Mouse (Mus musculus): ENCODE measurements around the gene LTO1.
A peak's percentile ranks its signal among the peaks of the same experiment; 100 is the strongest.

LTO1 gene

DNA sequence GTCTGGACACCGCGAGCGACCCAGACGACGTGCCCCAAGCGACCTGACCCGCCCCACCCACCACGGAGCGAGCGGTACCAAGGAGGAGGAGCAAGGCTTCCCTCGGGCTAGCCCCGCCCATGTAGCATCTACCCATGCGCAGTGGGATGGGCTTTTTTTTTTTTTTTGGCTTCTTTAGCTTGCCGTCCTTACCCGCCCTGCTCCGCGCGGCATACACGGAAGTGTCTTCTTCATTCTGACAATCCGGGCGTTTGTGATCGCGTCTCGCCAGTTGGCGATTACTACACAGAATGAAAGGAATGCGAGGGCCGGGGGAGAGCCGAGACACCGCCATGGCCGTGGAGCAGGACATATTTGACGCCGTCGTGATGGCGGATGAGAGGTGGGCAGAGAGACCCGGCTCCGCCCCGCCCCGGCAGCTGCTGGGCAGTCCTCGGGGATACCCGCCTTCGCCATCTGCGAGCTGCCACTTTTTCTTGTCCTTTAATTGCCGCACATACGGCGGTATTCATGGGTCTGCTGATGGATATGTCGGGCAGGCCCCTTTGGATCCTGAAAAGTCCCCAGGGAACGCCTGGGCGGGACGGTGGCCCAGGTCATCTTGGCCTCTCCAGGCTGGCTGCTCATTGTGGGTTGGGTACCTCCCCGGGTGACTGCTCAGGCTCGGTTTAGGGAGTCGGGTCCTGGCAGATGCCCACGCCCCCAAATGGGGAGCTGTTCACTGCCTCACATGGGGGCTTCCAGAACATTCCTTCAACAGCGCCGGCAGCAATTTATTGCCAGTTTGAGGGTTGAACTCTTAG lies at the start of gene LTO1:
Gene LTO1, plus strand, starts transcription at position 153 of the 803 bp plus-strand sequence.
- DNase-seq (ENCODE audit: low read depth, low spot score) = peak; percentile 96

DNA sequence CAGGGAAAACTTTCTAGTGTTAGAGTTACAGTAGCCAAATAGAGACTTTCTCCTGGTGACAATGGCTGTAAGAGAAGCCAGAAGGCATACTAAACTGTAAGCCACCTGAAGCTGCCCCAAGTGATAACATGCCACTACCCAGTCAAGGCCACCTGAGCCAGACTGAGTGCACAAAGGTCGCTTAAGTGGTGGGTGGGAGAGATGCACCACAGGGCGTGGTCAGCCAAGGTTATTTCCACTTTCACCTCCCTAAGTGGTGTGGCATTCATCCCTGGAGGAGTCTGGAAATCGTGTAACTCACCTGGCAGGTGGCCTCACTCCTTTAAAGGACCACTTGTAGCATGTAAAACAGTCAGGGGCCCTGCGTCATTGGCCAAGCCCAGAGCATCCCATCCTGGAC lies 47.7 kb upstream of the LTO1 start:
- no peak for DNase-seq (ENCODE audit: low read depth, low spot score)

DNA sequence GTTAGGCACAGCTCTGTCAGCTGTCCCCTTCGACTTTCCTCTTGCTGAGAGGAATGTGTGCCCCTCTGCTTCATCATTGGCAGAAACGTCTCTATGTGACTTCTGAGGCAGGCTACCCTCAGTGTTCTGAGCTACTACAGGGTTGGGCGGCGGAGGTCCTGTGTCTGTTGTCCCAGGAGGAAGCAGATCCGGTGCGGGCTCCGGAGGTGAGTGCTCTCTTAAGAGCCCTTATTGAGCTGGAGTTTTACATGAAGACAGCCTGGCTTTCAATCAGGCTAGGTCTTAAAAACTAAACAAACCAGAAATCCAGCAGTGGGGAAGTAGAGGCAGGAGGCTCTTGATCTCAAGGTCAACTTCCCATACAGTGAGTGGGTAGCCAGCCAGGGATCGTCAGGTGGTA lies 47.3 kb upstream of the LTO1 start:
- DNase-seq (ENCODE audit: low read depth, low spot score) = peak; percentile 69

DNA sequence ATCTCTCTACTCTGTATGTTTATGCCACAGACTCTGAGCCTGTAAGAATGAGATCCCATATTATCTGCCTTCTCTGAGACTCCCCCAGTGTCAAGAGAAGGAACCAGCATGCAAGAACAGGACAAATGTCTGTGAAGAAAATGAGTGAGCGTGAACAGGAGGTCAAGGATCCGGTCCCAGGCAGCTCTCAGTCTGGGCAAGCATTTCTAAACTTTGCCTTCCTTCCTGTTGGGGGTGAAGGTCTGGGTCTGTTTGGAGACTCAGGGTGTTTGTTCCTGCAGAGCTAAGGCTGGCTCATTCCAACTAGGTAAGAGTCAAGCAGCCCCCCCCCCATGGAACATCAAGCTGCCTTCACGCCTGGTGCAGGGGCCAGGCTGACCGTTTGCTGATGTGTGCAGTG lies 42.5 kb upstream of the LTO1 start:
- DNase-seq (ENCODE audit: low read depth, low spot score) = peak; percentile 58

DNA sequence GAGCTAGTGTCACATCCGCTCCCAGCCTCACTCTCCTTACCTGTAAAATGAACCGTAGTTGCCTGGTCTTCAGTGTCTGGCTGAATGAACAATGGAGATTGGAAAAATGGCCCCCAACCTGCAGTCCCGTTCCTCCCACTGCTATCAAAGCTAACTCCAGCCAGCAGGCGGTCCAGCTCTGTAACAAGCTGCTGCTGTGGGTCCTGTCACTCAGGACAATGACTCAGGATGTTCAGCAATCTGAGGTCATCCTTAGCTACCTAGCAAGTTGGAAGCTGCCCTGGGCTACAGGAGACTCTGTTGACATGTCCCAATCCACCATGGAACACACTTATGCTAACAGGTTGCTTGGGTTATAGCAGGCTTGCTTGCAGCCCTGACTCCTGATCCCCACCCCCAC lies 41.7 kb upstream of the LTO1 start:
- peak; percentile 79 for DNase-seq (ENCODE audit: low read depth, low spot score)

DNA sequence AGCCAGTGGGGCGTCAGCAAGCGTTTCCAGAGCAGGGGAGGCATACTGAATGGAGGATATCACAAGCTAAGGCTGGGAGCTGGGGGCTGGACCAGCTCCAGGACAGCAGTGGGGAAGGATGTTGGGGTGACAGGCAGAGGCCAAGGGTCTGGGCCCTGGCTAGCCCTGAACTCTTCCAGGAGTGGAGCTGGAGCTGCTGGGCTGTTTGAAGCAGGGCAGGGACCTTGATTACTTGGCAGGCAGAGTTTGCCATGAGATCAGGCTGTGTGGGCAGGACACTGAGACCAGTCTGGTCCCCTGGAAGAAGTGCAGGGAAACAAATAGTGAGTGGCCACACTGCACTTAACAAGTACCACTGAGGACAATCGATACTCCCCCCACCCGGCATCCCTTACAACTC lies 40.7 kb upstream of the LTO1 start:
- no peak for DNase-seq (ENCODE audit: low read depth, low spot score)

DNA sequence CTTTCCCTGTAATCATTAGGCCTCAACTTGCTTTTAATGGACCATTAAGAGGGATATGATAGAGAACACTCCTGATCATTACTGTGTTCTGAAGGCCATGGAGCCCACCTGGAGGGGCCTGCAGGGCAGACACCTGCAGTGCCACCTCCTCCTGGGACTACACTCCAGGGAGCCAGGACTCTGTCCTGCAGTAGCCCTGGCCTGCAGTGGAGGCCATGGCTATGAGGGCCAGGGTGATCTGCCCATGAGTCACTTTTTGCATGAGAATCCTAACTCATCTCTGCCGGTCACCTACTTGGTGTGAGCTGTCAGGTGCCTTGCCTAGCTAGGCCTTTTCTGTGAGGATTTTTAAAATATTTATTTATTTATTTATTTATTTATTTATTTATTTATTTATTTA lies 36.5 kb upstream of the LTO1 start:
- DNase-seq (ENCODE audit: low read depth, low spot score) = no peak

DNA sequence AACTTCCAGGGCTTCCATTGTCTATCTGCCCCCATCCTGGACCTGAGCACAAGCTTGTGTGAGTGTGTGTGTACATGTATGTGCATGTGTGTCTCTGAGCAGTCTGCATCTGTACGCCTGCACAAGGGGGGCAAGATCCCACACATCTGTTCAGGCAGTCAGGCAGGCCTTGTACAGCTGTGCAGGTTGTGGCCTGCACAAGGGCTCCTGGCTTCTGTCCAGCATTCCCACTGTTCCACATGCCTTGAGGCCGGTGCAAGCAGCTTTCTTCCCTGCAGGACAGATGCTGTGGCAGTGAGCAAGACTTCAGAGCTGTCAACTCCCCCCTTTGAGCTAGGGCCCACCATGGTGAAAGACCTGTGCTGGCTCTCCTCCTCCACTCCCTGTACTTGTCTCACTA lies 31.8 kb upstream of the LTO1 start:
- no peak for DNase-seq (ENCODE audit: low read depth, low spot score)

DNA sequence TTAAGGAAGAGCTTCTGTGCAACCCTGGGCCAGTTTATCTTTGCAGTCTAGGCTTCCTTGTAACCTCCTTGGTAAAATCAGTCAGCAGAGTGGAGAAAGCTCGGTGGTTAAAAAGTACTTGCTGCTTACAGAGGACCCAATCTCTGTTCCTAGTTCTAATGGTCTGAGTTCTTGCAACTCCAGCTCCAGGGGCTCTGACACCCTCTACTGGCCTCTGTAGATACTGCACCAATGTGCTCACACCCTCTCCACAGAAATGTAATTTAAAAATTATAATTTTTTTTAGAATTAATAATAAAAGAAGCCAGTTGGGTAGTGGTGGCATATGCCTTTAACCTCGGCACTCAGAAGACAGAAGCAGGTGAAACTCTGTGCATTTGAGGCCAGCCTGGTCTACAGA lies 27.2 kb upstream of the LTO1 start:
- peak; percentile 74 for DNase-seq (ENCODE audit: low read depth, low spot score)

DNA sequence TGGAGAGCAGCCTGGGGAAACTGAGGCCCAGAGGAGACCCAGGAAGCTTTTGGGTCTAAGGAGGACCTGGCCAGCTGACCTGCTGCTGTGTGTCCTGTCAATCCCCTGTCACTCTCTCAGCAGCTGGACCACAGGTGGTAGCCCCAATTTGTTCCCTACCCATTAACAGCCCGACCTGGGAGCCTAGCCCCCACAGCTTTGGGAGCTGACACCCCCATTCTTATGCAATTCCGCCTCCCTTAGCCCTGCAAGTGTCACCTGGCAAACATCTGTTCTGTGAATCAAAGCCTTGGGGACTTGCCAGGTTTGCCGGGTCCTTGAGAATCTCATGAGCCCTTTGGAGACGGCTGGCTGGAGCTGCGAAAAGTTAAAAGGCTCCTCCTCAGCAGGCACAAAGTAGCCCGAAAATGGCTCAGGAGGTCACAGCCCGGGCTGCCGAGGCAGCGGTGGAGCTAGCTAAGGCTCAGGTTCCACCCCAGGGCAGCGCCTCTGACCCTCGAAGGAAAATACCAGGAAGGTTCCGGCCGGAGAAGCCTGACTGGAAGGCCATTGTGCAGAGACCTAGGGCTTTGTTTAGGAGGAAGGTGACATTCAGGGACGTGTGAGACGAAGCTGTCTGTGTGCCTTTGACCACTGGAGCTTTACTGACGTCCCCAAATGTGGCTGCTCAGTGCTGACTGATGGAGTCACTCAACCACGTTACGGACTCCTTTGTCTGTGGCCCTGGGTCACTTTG lies 26.2 kb upstream of the LTO1 start:
- DNase-seq (ENCODE audit: low read depth, low spot score) = peak; percentile 84

DNA sequence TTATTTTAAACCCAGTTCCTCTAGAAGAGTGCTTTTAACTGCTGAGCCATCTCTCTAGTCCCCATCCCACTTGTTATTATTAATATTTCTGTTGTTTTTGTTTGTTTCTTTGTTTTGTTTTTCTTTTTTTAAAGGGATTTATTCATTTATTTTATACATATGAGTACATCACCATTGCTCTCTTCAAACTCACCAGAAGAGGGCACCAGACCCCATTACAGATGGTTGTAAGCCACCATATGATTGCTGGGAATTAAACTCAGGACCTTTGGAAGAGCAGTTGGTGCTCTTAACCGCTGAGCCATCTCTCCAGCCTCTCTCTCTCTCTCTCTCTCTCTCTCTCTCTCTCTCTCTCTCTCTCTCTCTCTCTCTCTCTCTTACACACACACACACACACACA lies 24.2 kb upstream of the LTO1 start:
- DNase-seq (ENCODE audit: low read depth, low spot score) = peak; percentile 61

DNA sequence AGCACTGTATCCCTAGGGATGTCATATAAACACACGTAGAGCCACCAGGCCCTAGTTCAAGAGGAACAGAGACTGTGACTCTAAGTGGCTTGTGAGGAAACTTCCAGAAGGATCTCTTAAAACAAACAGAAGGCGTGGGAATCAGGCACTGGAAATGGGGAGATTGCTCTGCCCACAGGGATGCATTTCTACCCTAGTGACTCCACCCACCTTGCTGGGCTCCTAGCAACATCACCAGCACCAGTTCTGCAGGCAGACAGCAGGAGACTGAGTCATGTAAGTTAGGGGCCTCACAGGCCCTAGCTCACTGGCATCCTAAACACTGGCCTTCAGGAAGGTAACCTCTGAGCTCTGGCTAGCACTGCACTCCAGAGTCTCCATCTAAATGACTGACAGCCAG lies 23.0 kb upstream of the LTO1 start:
- DNase-seq (ENCODE audit: low read depth, low spot score) = no peak

DNA sequence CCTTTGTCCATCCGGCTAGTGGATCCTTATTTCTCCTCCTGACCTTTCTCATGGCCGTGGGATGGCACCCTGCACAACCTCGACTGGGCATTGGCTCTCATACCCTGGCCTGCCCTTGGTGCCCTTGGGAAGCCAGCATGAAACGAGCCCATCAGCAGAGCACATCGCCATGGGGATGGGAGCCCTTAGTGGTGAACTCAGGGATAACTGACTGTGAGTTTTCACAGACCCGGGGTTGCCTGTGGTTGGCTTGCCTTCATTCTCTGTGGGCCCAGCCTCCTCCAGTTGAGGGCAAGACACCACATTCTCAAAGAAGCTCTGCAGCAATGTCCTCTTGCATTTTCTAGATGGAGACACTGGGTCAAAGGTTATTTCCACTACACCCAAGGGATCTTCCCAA lies 22.6 kb upstream of the LTO1 start:
- peak; percentile 30 for DNase-seq (ENCODE audit: low read depth, low spot score)

DNA sequence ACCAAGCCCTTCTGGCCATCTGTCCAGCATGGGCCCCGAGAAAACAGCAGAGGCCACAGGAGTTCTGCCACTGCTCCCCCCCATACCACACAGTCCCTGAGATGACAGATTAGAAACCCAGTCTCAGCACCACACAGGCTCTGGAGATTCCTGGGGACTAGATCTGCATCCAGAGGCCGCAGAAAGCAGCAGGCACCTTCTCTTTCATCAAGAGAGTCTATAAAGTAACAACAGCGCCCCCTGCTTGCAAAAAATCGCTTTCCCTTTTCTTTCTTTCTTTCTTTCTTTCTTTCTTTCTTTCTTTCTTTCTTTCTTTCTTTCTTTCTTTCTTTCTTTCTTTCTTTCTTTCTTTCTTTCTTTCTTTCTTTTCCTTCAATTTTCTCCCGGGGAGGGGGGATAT lies 20.7 kb upstream of the LTO1 start:
- DNase-seq (ENCODE audit: low read depth, low spot score) = peak; percentile 53

DNA sequence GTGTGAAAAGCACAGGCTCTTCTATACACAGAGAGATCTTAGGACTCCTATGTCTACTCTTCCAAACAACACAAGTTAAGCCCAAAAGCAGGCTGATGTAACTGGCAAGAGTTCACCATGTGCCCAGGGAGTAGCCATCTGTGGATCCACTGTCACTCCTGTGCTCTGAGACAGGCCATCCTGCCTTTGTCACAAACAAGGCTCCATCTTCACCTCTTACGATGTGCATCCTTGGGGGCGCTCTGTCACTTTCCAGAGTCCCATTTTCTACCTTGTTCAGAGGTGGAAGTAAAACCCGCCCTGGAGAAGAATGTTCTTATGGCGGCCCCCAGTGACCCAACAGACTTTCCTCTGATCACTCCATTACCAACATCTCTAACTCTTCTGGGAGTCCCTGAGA lies 20.2 kb upstream of the LTO1 start:
- DNase-seq (ENCODE audit: low read depth, low spot score) = no peak

DNA sequence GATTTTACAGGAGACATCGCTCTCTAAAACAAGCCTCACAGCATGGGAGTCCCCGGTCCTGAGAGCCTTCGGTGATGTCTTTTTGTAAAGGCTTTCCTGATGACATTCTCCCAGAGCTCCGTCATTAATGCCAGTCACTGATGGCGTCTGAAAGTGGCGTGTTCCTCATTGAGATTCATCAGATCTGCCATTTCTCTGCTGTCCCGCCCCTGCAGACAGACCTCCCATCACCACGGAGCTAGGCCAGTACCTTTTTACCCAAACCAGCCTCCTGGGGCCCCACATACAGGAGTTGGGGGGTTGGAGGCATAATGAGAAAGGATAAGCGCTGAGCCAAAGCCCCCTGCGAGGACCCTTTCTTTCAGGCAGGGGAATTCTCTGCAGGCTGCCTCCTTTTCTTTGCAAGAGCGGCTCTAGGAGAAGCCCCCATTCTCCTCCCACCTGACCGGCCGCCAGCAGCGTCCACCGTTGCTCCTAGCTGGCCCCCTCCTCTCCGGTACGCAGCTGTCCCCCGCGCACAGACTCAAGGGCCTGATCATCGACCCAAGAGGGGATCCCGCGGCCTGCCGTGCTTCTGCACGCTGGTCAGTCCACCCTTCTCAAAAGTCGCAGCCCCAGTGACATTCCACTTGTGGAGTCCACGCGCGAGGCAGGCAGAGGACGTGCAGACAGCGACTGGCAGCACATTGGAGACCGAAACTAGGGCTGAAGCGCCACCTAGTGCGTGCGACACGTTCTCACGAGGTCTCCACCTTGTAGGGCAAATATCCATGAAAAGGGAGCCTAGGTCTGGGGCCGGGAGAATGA lies 19.4 kb upstream of the LTO1 start:
- DNase-seq (ENCODE audit: low read depth, low spot score) = peak; percentile 84

DNA sequence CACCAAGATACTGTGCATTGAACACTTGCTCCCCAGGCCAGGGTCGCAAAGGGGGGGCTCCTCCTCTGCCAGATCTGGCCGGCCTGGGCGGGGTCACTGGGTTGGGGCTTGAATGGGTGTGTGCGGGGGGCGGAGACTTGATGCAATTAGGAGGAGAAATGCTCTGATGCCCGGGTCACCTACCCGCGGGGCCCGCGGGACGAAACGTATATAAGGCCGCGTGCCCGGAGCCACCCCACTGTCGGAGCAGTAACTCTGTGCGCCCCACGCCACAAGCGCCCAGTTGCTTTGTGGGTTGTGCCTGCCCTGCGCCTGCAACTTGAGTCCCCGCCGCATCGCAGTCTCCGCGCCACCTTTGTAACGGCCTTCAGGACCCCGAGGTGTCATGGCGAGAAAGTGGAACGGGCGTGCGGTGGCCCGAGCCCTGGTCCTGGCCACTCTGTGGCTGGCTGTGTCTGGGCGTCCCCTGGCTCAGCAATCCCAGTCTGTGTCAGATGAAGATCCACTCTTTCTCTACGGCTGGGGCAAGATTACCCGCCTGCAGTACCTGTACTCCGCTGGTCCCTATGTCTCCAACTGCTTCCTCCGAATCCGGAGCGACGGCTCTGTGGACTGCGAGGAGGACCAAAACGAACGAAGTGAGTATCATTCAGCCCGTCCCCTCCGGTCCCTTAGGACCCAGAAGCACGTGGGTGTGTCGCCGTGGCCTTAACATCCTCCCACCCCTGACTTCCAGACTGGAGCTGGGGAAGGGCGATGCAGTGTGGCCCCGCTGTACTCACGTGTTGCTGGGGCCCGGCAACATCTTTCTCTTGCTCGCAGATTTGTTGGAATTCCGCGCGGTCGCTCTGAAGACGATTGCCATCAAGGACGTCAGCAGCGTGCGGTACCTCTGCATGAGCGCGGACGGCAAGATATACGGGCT lies 18.3 kb upstream of the LTO1 start, which contains the start of gene Fgf15:
Gene Fgf15, plus strand, starts transcription at position 238 of the 925 bp plus-strand sequence.
- DNase-seq (ENCODE audit: low read depth, low spot score) = peak; percentile 59

DNA sequence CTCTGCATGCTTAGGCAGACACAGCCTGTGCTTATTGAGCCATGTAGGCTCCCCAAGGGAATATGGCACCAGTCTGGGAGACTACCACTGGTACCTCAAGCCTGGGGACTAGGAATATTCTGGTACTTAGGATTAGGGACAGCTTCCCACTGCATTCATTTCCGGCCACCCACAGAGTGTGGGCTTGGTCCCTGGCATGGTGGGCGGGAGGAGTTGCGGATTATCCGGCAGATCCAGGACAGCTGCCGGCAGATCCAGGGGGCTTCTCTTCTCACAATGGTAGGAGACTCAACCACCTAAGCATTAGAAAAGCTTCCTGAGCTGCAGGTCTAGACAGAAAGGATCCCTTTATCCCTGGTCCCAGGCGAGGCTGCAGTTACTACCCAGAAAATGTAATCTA lies 16.4 kb upstream of the LTO1 start:
- DNase-seq (ENCODE audit: low read depth, low spot score) = peak; percentile 55

DNA sequence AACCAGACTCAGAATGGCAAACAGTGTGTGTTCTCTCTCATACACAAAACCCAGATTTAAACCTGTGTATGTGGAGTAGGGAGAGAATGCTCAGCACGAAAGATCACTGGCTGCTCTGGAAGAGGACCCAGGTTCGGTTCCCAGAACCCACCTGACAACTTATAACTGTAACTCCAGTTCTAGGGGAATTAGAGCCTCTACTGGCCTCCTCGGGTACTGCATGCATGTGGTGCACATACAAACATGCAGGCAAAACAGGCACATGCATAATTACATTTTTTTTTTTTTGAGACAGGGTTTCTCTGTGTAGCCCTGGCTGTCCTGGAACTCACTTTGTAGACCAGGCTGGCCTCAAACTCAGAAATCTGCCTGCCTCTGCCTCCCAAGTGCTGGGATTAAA lies 9.4 kb upstream of the LTO1 start:
- peak; percentile 71 for DNase-seq (ENCODE audit: low read depth, low spot score)

DNA sequence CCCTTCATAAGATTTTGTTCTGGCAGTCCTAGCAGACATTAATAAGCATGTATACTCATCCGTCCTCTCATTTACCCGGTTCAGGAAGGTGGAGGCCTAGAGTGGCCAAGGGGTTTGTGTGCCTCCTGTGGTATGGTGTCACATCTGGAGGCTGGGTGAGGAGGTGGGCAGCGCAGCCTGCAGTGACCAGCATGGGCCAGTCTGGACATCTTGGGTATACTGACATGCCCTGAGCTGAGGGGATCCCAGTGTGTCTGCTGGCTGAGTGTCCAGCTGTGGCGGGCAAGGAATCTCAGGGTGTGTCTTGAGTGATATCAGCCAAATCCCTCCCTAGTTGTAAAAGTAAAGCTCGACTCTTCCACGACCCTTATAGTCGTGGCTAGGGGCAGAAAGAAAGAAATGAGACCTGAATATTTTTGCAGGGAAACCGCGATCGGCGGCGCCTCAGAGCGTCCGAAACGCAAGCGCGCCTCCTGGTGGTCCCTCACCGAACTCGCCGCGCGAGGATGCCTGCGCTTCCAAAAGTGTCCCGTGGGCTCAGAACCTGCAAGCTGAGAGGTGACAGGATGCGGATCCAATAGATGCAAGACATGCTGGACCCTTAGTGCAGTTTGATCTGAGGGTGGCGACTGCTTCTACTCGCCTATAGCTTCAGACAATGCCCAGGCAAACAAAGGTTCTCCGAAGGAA lies 8.0 kb upstream of the LTO1 start:
- DNase-seq (ENCODE audit: low read depth, low spot score) = peak; percentile 77

DNA sequence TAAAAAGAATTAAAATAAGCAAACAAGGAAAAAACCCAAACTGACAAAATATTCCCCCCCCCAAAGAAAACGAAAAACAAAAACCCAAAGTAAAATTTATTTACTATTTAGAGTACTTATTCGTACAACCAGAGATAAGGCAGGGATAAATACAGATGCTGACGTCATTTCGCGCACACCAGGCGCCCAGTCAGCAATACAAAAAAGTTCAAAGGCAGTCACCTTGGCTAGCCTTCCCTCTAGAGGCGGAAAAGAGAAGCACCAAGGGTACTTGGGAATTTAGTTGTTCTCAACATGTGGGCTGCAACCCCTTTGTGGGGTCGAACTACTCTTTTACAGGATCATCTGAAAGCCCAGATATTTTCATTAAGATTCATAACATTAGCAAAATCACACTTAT lies 7.1 kb upstream of the LTO1 start:
- peak; percentile 88 for DNase-seq (ENCODE audit: low read depth, low spot score)

Measured in R1 (cell line).